Mouse (Mus musculus) heart, embryonic 14.5 days (tissue): Measurements from ENCODE around the gene Fam8a1. TPM values are rescaled to one million over a fixed set of nuclear protein-coding genes. Genes with fewer than 3 reads are reported as not detected.

Source experiments
- ATAC-seq: fragments of 200-750 bp; cut with Nextera tagmentation; 2 replicates; pipeline ENCODE4 v1.8.0; 2017; ENCODE audit warnings: low read depth, moderate TSS enrichment; ENCODE audit not compliant: insufficient number of reproducible peaks, insufficient read depth, low FRiP score
- H3K27ac ChIP-seq, 2 experiments: fragments of 200-500 bp in 1 of 2; fragments of 300-500 bp in 1 of 2; sonication (generic) in 1 of 2; replicated peaks in 1 of 2; 2 replicates each; pipeline ENCODE4 v1.5.1; 2012 to 2014; ENCODE audit warnings: low read depth in 2 of 2, low read length in 2 of 2, control low read depth in 1 of 2, mild to moderate bottlenecking in 1 of 2, mixed read lengths in 1 of 2; ENCODE audit not compliant: control insufficient read depth in 1 of 2, insufficient read depth in 1 of 2
- H3K27me3 ChIP-seq: fragments of 300-500 bp; sonication (generic); 2 replicates; pipeline ENCODE4 v1.6.1; 2014; ENCODE audit warnings: mild to moderate bottlenecking, low read length, control low read depth; ENCODE audit not compliant: control insufficient read depth, insufficient read depth
- H3K36me3 ChIP-seq: fragments of 300-500 bp; sonication (generic); 2 replicates; pipeline ENCODE4 v1.6.1; 2014; ENCODE audit warnings: mild to moderate bottlenecking, control low read depth, low read length, mixed read lengths; ENCODE audit not compliant: control insufficient read depth, insufficient read depth
- H3K4me1 ChIP-seq, 2 experiments: fragments of 200-500 bp in 1 of 2; fragments of 300-500 bp in 1 of 2; sonication (generic) in 1 of 2; 2 replicates each; pipeline ENCODE4 v1.6.1; 2012 to 2014; ENCODE audit warnings: low read length in 2 of 2, control low read depth in 1 of 2, mixed read lengths in 1 of 2; ENCODE audit not compliant: control insufficient read depth in 2 of 2, insufficient read depth in 2 of 2
- H3K4me2 ChIP-seq: fragments of 300-500 bp; sonication (generic); 2 replicates; pipeline ENCODE4 v1.6.1; 2014; ENCODE audit warnings: mild to moderate bottlenecking, low read length
- H3K4me3 ChIP-seq, 2 experiments: fragments of 200-500 bp in 1 of 2; fragments of 300-500 bp in 1 of 2; sonication (generic) in 1 of 2; 2 replicates each; pipeline ENCODE4 v1.5.1; 2012 to 2014; ENCODE audit warnings: low read length in 2 of 2, mild to moderate bottlenecking in 2 of 2, control low read depth in 1 of 2, low read depth in 1 of 2, moderate library complexity in 1 of 2; ENCODE audit not compliant: control insufficient read depth in 1 of 2, insufficient read depth in 1 of 2
- H3K9ac ChIP-seq: fragments of 300-500 bp; sonication (generic); 2 replicates; pipeline ENCODE4 v1.6.1; 2014; ENCODE audit warnings: mild to moderate bottlenecking, low read length
- H3K9me3 ChIP-seq: fragments of 300-500 bp; sonication (generic); 2 replicates; pipeline ENCODE4 v1.6.1; 2016; ENCODE audit warnings: low read length, control low read depth; ENCODE audit not compliant: control insufficient read depth
- WGBS: fragments of 180-500 bp; shearing (Covaris S2); extraction: QIAGEN DNeasy Blood & Tissue Kit; methylation state at CpG from one replicate; pipeline ENCODE4 v1.1.7; 2014; 5-methylcytosine and 5-hydroxymethylcytosine counted together
- polyA plus RNA-seq: library from polyadenylated mRNA; unstranded; fragments of >200 nt; fragmentation: Nextera tagmentation; extraction: Ambion mirVana; gene quantifications from 2 replicates; pipeline ENCODE4 v1.2.1, GENCODE M21; 2014

Gene Fam8a1
- polyA plus RNA-seq, 1 experiment from 2014 or later, result 11.6 TPM

DNA sequence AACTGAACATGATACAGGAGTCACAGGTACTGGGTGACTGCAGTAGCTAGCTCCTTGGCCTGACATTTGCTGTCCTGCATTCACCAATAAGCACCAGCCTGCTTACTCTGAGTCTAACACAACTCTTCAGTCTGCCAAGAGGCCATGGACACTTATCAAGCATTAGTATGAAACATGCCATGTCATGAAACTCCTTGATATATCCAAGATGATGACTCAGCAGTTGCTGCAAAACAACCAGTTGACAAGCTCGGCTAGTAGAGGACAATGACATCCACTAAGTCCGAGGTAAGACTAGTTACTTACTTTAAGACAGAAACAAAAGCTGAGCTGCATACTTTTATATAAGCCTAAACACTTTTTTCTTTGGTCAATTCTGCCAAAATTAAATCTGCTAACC lies 55.9 kb downstream of the Fam8a1 start:
- no peaks in the 10 kb centered on the region for H3K27me3 ChIP-seq
- peak overlapping the region in 1 of 2 experiments; percentile 14; a peak in 2 of 4 replicates for H3K4me3 ChIP-seq
- peak overlapping the region; percentile 48; the same call in 1 of the 2 replicates for H3K9ac ChIP-seq
- WGBS, result 14% methylated on average over 2 of the region's 2 CpGs
- H3K9me3 ChIP-seq, result no peaks in the 10 kb centered on the region
- peaks cover 0 to 17% of the 10 kb centered on the region in 2 experiments; a peak in 2 of 4 replicates for H3K4me1 ChIP-seq
- no peak for ATAC-seq
- H3K36me3 ChIP-seq, result no peaks in the 10 kb centered on the region
- H3K4me2 ChIP-seq, result peak overlapping the region; percentile 87
- no peak overlapping the region for H3K27ac ChIP-seq

DNA sequence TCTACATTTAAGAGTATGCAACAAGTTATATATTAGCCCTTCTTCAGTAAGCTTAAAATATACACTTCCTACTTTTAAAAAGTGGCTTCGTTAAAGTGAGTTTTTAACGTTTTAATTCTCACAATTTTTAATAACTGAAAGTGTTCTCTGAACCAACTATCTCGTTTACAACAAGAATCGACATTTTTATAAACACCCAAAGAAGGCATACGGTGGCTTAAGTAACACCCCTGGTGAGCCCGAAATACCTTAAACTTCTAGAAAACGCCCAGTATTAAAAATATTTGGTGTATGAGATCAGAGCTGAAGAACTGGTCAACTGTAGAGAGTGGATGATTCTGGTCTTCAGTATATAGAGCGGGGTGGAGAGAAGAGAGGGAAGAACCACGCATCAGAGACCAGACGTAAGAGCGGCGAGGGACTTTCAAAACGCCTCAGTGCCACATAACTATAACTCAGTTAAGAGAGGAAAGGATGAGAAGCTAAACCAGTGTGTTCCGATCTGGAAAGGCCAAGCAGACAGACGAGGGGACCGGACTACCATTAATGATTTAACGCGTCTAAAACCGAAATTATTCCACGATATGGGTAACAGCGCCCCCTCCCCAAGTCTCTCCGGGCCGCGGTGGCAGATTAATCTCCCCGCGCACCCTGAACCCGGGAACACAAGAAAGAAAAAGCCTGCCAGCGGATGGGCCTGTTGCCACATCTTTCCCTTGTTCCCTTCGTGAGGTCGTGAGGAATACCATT lies 57.1 kb downstream of the Fam8a1 start:
- Histone ChIP-seq H3K36me3 (no peaks in the 10 kb centered on the region), H3K4me1 (peaks cover 0 to 17% of the 10 kb centered on the region in 2 experiments; a peak in 2 of 4 replicates), H3K9me3 (no peaks in the 10 kb centered on the region), H3K9ac (peak overlapping the region; percentile 96), H3K4me3 (peak overlapping the region; percentile 90 to 99), H3K4me2 (peak overlapping the region; percentile 87), H3K27me3 (no peaks in the 10 kb centered on the region), H3K27ac (peak overlapping the region; percentile 91 to 97)
- no peak for ATAC-seq
- under 1% methylated on average over 30 of the region's 30 CpGs for WGBS

DNA sequence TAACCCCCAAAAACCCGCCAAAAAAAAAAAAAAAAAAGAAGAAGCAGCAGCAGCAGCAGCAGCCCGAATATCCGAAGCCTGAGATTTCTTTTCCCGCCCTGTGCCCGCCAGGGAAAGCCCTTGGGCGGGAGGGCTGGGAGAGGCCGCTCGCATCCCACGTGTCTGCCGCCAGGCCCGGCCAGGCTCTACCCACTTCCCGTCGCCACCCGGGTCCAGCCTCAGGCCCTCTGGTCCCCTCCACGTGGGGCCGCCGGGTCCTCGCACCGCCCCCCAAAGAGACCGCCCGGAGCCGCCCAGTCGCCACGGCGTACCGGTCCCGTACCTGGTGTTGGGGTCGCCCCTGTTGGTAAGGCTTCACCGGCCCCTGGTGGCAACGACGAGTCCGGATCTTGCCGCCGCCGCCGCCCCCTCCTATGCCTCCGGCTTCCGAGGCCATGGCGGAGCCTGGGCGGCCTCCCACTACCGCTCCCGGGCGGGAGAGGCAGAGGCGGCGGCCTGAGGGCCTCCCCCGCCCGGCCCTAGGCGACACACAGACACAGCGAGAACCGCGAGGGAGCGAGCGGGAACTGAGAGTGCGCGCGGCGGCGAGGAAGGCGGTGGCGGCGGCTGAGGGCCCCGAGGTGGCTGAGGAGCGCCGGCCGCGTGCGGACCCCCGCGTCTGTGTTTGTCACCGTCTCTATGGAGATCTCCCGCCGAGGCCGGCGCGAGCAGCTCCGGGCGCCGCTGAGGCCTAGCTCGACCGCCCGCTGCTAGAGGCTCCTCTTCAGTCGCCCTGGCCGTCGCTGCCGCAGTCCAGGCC lies 57.9 kb downstream of the Fam8a1 start:
- no peaks in the 10 kb centered on the region for H3K9me3 ChIP-seq
- H3K4me1 ChIP-seq, result peaks cover 0 to 17% of the 10 kb centered on the region in 2 experiments; a peak in 2 of 4 replicates
- ATAC-seq, result peak; percentile 77
- WGBS, result under 1% methylated on average over 82 of the region's 85 CpGs
- peak overlapping the region; percentile 91 to 97 for H3K27ac ChIP-seq
- H3K9ac ChIP-seq, result peak overlapping the region; percentile 96
- H3K36me3 ChIP-seq, result no peaks in the 10 kb centered on the region
- no peaks in the 10 kb centered on the region for H3K27me3 ChIP-seq
- peak overlapping the region; percentile 90 to 99 for H3K4me3 ChIP-seq
- H3K4me2 ChIP-seq, result peak overlapping the region; percentile 87

Other genes with a start within 250 kb of the Fam8a1 start
- 157 and 159 TPM in 2 replicates for gene Cap2, start 167.7 kb upstream of the Fam8a1 start, polyA plus RNA-seq
- 16.4 and 18.8 TPM in 2 replicates for gene Nup153, start 58.4 kb downstream of the Fam8a1 start, polyA plus RNA-seq